Mouse (Mus musculus): ENCODE data around the gene Arl11. TPM values are rescaled to one million over a fixed set of nuclear protein-coding genes. Genes with fewer than 3 reads are reported as not detected.
A peak's percentile ranks its signal among the peaks of the same experiment; 100 is the strongest.
"Not testable (repeated sequence)": the region's sequence is repeated elsewhere in the genome, so short reads cannot be mapped to it uniquely, and the experiment has no call there.

Arl11 gene
- total RNA-seq, 2 experiments from 2014 or later, result 0.70 to 0.82 TPM

- intact Hi-C loops (cut with DNase I), result no loop called here
- no peak for DNase-seq (ENCODE audit: low spot score in 2 of 2)
These were observed 13.2 kb downstream of the Arl11 start for GRCm38 (mm10) chr14:61322740-61323139.

GRCm38 (mm10) chr14:61327007-61327406 lies 17.5 kb downstream of the Arl11 start:
- intact Hi-C loops (cut with DNase I), result not testable (repeated sequence)
- peak in 1 of 2 experiments; percentile 48 for DNase-seq (ENCODE audit: low spot score in 2 of 2)

- intact Hi-C loops (cut with DNase I), result no loop called here
- peak; percentile 89 to 96 for DNase-seq (ENCODE audit: low spot score in 2 of 2)
These were observed 18.3 kb downstream of the Arl11 start for GRCm38 (mm10) chr14:61327618-61328450.

- intact Hi-C loops (cut with DNase I), result loop anchor here (5.0 to 10.0 kb wide), 2 partner anchors 167 to 1124 kb away; partner anchors contain the start of gene Gucy1b2
- DNase-seq (ENCODE audit: low spot score in 2 of 2), result peak; percentile 63 to 66
These were observed 21.0 kb downstream of the Arl11 start for GRCm38 (mm10) chr14:61330591-61330990.

- intact Hi-C loops (cut with DNase I), result loop anchor here (5.0 to 10.0 kb wide), 2 partner anchors 166 to 1124 kb away; partner anchors contain the start of gene Gucy1b2
These were observed 21.5 kb downstream of the Arl11 start for GRCm38 (mm10) chr14:61330996-61331561.

GRCm38 (mm10) chr14:61339381-61339780 lies 29.8 kb downstream of the Arl11 start:
- intact Hi-C loops (cut with DNase I), result loop anchor here (10.0 kb wide), 1 partner anchor 1115 kb away; the partner anchor contains the start of gene Gucy1b2

More at GRCm38 (mm10) chr14:61330996-61331561, 21.5 kb downstream of the Arl11 start:
- peak; percentile 77 to 86 for DNase-seq (ENCODE audit: low spot score in 2 of 2)

GRCm38 (mm10) chr14:61344590-61344989 lies 35.0 kb downstream of the Arl11 start:
- DNase-seq (ENCODE audit: low spot score in 2 of 2), result no peak
- intact Hi-C loops (cut with DNase I), result no loop called here

More at GRCm38 (mm10) chr14:61339381-61339780, 29.8 kb downstream of the Arl11 start:
- DNase-seq (ENCODE audit: low spot score in 2 of 2), result no peak

- DNase-seq (ENCODE audit: low spot score in 2 of 2), result peak; percentile 46 to 58
- intact Hi-C loops (cut with DNase I), result loop anchor here (5.0 kb wide), 1 partner anchor 150 kb away; no protein-coding TSS in a partner anchor
These were observed 37.5 kb downstream of the Arl11 start for GRCm38 (mm10) chr14:61346827-61347698.

- intact Hi-C loops (cut with DNase I), result loop anchor here (5.0 to 10.0 kb wide), 2 partner anchors 147 to 205 kb away; partner anchors contain the start of gene Spryd7
- DNase-seq (ENCODE audit: low spot score in 2 of 2), result no peak
These were observed 40.3 kb downstream of the Arl11 start for GRCm38 (mm10) chr14:61349876-61350275.

- no peak for DNase-seq (ENCODE audit: low spot score in 2 of 2)
- intact Hi-C loops (cut with DNase I), result loop anchor here (10.0 kb wide), 1 partner anchor 204 kb away; the partner anchor contains the start of gene Spryd7
These were observed 41.3 kb downstream of the Arl11 start for GRCm38 (mm10) chr14:61350808-61351207.

- intact Hi-C loops (cut with DNase I), result loop anchor here (10.0 kb wide), 1 partner anchor 200 kb away; the partner anchor contains the start of gene Spryd7
- DNase-seq (ENCODE audit: low spot score in 2 of 2), result no peak
These were observed 45.0 kb downstream of the Arl11 start for GRCm38 (mm10) chr14:61354251-61355235.

- peak; percentile 87 to 88 for DNase-seq (ENCODE audit: low spot score in 2 of 2)
- intact Hi-C loops (cut with DNase I), result loop anchor here (5.0 kb wide), 1 partner anchor 77 kb away; the partner anchor contains the start of gene Kpna3
These were observed 50.8 kb downstream of the Arl11 start, which contains the start of gene Ebpl for GRCm38 (mm10) chr14:61360131-61360980. TSS of gene Ebpl (minus strand) at chr14:61360439.

GRCm38 (mm10) chr14:61360981-61361511 lies 51.5 kb downstream of the Arl11 start:
- no peak for DNase-seq (ENCODE audit: low spot score in 2 of 2)
- intact Hi-C loops (cut with DNase I), result loop anchor here (5.0 kb wide), 1 partner anchor 76 kb away; the partner anchor contains the start of gene Kpna3

Data from left cerebral cortex, postnatal 14 days (tissue).